Mouse (Mus musculus): ENCODE results near the gene Pfkp.
A peak's percentile ranks its signal among the peaks of the same experiment; 100 is the strongest.

Pfkp gene

GRCm38 (mm10) chr13:6648669-6649233 lies at the start of gene Pfkp:
Pfkp (minus strand) TSS chr13:6648777.
- DNase-seq (ENCODE audit: extremely low spot score): peak; percentile 81

DNA sequence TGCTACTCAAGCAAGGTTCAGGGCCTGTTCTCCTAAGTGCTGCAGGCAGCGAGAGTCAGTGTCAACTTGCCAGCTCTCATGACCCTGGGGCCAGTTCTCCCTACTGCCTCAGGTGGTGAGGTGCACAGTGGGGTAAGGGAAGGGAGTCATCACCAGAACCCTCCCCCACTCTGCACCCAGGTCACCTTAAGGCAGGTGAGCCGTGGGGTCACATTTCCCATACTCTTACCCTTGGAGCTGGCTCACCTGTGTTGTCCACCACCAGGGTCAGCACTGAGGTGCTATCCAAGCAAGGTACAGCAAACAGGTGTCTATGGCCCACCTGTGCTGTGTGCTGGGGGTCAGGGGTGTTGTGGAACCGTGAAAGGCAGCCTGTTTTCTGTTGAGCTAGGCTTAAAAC lies 42.0 kb upstream of the Pfkp start:
- DNase-seq (ENCODE audit: extremely low spot score): no peak

- peak; percentile 19 for DNase-seq (ENCODE audit: extremely low spot score)
These were observed 41.4 kb upstream of the Pfkp start for GRCm38 (mm10) chr13:6689962-6690361.

DNA sequence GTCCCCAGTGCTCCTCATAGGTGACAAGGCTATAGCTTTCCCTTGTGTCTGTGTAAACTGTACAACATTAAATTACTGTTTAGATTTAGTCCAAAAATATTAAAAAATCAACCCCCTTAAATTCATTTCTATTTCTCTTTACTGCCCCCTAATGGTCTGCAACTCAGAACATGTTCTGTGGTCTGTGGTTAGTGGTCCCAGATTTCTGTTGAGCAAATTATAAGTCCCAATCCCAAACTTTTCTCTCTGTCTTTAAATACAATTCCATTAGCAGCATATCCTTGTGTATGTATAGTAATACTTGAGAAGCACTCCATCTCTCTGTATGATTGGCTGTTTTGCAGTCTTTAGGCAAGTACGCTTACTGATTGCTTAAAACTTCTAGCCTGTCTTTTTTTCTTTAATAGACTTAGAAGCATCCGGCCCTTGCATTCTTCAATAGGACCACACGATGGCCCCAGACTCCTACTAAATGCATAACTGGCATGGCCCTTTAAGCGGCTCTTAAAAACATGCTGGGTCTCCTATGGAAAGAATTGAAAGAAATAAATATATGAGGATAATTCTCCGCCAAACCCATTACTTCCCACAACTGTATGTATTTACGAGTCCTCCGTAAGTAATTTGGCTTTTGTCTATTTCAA lies 40.3 kb upstream of the Pfkp start:
- peak; percentile 41 for DNase-seq (ENCODE audit: extremely low spot score)

GRCm38 (mm10) chr13:6666887-6667286 lies 18.3 kb upstream of the Pfkp start:
- DNase-seq (ENCODE audit: extremely low spot score): no peak

- no peak for DNase-seq (ENCODE audit: extremely low spot score)
These were observed 16.9 kb upstream of the Pfkp start for GRCm38 (mm10) chr13:6665506-6665905.

DNA sequence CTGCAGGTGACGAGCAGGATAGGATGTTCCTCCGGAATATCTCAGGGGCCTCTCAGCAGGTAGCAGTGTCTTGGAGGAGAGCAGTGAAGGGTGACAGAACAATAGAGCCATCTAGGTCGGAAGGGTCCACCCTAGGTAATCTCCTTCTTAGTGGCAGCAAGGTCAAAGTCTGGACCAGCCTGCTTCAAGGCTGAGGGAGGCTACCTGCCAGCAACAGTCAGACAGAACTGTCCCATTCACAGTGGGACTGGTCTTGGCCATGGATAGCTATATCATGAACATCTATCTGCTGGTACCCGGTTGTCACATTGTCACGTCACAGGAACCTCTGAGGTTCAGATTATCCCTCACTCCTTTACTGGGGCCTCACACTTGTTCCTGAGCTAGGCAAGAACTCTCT lies 15.6 kb upstream of the Pfkp start:
- no peak for DNase-seq (ENCODE audit: extremely low spot score)

GRCm38 (mm10) chr13:6659314-6659713 lies 10.7 kb upstream of the Pfkp start:
- DNase-seq (ENCODE audit: extremely low spot score): no peak

DNA sequence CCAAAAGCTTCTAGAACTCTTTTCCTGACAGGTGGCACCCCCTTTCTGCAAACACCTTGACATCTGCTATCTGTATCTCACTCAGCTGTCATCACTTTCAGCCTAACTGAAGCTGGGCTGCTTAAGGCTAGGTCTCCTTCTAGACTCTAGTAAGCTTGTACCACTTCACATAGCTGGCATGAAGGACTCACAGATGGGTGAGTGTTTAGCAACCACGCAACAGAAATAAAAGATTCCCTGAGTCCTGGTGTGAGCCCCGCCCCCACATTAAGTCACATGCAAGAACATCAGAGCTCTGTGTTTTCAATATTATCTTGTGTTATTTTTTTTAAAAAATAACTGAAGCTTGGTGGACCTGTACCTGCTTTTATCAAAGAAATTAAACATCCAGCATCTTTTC lies 8.7 kb upstream of the Pfkp start:
- DNase-seq (ENCODE audit: extremely low spot score): no peak

DNA sequence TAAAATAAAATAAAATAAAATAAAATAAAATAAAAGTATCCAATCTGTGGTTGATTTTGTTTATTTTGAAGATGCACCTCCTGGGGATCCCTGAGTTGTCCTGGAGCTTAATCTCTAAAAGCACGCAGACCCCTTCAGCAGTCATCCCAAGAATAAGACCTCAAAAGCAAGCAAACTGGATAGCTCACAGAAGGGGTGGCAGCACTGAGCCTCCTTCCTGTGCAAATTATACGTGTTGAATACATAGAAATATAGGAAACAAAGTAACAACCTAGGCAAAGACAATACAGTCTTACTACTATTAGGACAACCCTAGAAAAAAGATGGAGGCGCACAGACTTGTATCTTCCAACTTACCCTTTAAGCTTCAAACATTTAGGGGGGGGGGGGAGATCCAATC lies 965 bp upstream of the Pfkp start:
- DNase-seq (ENCODE audit: extremely low spot score): no peak

DNA sequence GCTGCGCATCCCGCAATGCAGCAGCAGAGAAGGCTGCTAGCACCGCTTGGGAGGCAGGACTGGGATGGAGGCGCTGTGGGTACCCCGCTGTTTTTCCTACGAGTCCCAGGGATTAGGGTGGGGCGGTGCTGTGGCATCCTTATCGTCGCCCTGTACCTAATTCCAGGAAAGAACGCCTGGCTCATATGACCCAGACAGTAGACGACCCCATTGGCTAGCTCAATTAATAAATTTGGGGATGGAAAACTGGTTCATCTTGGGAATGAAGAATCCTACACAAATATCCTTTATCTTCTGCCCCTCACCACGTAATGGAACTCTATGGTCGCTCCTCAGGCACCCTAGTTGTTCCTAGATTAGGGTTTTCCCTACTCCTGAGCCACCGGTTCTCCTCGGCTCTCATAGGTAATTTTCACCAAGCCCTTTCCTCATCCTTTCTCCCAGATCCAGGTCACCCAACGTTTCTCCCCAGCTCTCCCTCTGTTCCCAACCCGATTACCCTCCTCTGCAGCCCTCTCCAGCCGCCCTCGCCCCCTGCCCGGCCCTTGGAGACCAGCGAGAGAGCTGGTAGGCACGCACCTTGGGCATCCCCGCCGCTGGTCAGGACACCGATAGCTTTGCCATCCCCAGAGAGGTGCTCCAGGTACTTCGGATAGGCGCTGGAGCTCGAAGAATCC lies 447 bp downstream of the Pfkp start:
- no peak for DNase-seq (ENCODE audit: extremely low spot score)

DNA sequence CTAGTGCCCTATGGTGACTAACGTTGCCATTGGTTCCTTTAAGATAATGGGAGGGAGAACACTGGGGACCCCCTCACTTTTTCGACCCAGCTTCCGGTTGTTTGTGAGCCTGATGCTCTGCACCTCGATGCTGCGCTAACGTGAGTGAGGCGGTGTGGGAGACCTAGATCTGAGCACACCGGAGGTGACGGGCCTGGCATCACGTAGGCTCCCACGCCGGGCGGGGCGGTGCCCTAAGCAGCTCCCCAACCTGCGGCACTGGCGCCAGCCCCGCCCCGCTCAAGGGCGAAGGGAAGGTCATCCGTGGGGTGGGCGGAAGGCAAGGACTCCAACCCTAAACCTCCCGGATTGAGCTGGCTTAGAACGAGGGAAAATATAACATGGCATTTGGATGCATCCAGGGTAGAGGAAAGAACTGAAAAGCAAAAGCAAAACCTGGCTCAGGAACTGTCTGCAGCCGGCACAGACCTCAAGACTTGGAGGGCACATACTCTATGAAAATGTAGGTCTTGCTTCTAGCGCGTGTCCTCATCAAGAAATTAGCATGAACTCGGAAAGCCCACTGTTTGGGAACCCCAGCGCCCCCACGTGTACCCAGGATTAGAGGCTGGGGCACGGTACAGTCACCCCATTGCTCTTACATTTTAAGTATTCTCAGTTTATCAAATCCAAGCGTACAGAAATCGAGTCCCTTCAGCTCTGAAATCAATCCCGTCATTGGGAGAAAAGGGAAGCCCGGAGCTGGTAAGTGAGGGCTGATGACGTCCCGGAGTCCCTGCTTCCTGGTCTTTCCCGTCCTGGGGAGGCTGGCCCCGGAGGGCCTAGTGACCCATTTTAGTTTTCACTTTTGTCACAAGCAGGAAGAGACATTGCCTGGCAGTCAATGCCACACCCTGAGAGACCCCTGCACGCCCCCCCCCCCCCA lies 1.2 kb downstream of the Pfkp start:
- DNase-seq (ENCODE audit: extremely low spot score): peak; percentile 51

DNA sequence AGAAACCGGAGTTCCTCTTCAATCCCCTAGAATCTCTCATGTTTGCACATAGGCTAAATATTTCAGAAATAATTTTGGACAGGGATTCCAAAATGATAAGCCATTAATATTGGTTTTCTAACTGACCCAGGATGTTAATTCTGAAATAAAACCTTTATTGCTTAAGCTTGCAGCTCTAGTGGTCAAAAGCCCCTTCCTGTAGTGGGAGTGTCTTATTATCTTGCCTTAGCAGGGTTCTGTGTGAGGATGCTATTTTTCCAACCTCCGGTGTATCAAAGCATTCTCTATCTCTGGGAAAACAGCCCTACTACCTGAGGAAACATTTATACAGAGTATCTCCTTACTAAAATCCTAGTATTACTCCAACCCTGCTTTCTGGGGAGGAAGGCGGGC lies 1.9 kb downstream of the Pfkp start:
- DNase-seq (ENCODE audit: extremely low spot score): no peak

- no peak for DNase-seq (ENCODE audit: extremely low spot score)
These were observed 2.3 kb downstream of the Pfkp start for GRCm38 (mm10) chr13:6646266-6646665.

- DNase-seq (ENCODE audit: extremely low spot score): no peak
These were observed 4.6 kb downstream of the Pfkp start for GRCm38 (mm10) chr13:6643968-6644367.

GRCm38 (mm10) chr13:6643026-6643425 lies 5.6 kb downstream of the Pfkp start:
- no peak for DNase-seq (ENCODE audit: extremely low spot score)

DNA sequence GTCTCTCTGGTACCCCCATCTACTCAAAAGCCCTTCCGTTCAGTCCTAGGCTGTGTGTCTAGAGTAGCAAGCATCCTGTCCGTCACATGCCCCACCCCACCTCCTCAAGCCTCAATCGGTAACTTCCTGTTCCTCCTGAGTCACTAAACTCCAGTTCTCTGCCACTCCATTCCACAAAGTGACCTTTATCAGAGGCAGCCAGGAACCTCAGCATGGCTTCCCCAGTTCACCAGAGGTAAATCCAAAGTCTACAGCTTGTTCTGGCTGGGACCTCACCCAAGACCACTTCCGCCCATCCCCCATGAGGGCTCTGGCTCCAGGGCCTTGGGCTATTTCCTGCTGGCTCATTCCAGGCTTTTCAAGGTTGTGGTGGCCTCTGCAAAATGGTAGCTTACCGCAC lies 6.1 kb downstream of the Pfkp start:
- DNase-seq (ENCODE audit: extremely low spot score): no peak

DNA sequence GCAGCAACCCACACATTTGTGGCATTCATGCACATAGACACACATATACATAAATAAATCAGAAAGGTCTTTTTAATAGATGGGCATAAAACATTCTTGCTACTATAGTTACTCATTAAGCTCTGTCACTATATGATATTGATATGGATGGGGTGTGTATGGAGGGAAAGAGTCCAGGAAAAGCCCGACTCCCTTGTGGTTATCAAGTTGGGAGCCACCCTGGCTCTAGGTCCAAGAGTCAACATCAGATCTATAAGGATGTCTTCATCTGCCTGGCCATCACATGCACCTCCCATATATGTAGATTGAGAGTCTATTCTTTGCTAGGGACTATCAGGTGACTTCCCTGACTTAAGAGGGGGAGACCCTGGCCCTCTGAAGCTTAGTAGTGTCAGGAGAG lies 7.1 kb downstream of the Pfkp start:
- no peak for DNase-seq (ENCODE audit: extremely low spot score)

GRCm38 (mm10) chr13:6639507-6640030 lies 9.0 kb downstream of the Pfkp start:
- no peak for DNase-seq (ENCODE audit: extremely low spot score)

DNA sequence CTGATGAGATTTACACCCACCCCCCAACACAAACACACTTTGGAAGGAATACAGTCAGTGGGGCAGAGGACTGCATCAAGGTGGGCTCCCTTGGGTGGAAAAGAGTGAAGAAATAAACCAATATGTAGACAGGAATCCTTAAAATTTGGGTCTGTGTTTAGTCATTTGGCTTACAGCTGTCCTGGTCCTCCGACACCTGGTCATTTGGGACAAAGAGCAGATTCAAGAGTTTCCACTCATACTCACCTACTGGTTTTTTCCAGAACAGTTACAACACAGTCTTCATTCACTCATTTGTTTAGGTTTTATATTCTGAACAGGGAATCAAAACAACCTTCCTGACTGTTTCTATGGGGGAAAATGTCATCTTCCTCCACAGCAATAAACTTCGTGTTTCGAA lies 9.6 kb downstream of the Pfkp start:
- DNase-seq (ENCODE audit: extremely low spot score): no peak

- no peak for DNase-seq (ENCODE audit: extremely low spot score)
These were observed 10.2 kb downstream of the Pfkp start for GRCm38 (mm10) chr13:6638425-6638824.

- no peak for DNase-seq (ENCODE audit: extremely low spot score)
These were observed 10.9 kb downstream of the Pfkp start for GRCm38 (mm10) chr13:6637534-6638124.
